Mouse (Mus musculus) right cerebral cortex, postnatal 36 days (tissue): ENCODE data around the gene Ttll4.

Source experiments
- DNase-seq, 2 experiments: peaks; one replicate each; pipeline ENCODE4 v3.0.0; 2022; ENCODE audit warnings: low spot score in 2 of 2, mixed read lengths in 1 of 2

Ttll4 gene

GRCm38 (mm10) chr1:74712046-74712445, 50.5 kb downstream of the Ttll4 start:
- DNase-seq, result no peak

GRCm38 (mm10) chr1:74712461-74713098, 51.0 kb downstream of the Ttll4 start:
- no peak for DNase-seq

- DNase-seq, result peak in 1 of 2 experiments; percentile 9
Measured at GRCm38 (mm10) chr1:74713099-74713858, 51.7 kb downstream of the Ttll4 start, which contains the start of gene Cyp27a1. Gene Cyp27a1, plus strand, starts transcription at chr1:74713574.

- no peak for DNase-seq
Measured at GRCm38 (mm10) chr1:74713859-74714730, 52.5 kb downstream of the Ttll4 start.

- no peak for DNase-seq
Measured at GRCm38 (mm10) chr1:74714967-74715366, 53.4 kb downstream of the Ttll4 start.

GRCm38 (mm10) chr1:74715468-74715867, 53.9 kb downstream of the Ttll4 start:
- no peak for DNase-seq

- no peak for DNase-seq
Measured at GRCm38 (mm10) chr1:74715886-74716285, 54.3 kb downstream of the Ttll4 start.

GRCm38 (mm10) chr1:74718113-74718512, 56.6 kb downstream of the Ttll4 start:
- no peak for DNase-seq

- DNase-seq, result no peak
Measured at GRCm38 (mm10) chr1:74719281-74719680, 57.7 kb downstream of the Ttll4 start.

GRCm38 (mm10) chr1:74721657-74722056, 60.1 kb downstream of the Ttll4 start:
- no peak for DNase-seq

GRCm38 (mm10) chr1:74723748-74724147, 62.2 kb downstream of the Ttll4 start:
- DNase-seq, result no peak

- no peak for DNase-seq
Measured at GRCm38 (mm10) chr1:74726114-74726513, 64.6 kb downstream of the Ttll4 start.

GRCm38 (mm10) chr1:74726674-74727073, 65.1 kb downstream of the Ttll4 start:
- no peak for DNase-seq

- DNase-seq, result no peak
Measured at GRCm38 (mm10) chr1:74728446-74728845, 66.9 kb downstream of the Ttll4 start.

- DNase-seq, result no peak
Measured at GRCm38 (mm10) chr1:74736977-74737376, 75.4 kb downstream of the Ttll4 start.

GRCm38 (mm10) chr1:74737500-74737899, 76.0 kb downstream of the Ttll4 start:
- no peak for DNase-seq

GRCm38 (mm10) chr1:74740846-74741245, 79.3 kb downstream of the Ttll4 start:
- DNase-seq, result no peak

- no peak for DNase-seq
Measured at GRCm38 (mm10) chr1:74747335-74747734, 85.8 kb downstream of the Ttll4 start.

GRCm38 (mm10) chr1:74748643-74749271, 87.2 kb downstream of the Ttll4 start, which contains the start of gene Prkag3:
Gene Prkag3, minus strand, starts transcription at chr1:74749221.
- no peak for DNase-seq

GRCm38 (mm10) chr1:74749301-74749700, 87.8 kb downstream of the Ttll4 start:
- DNase-seq, result no peak

- no peak for DNase-seq
Measured at GRCm38 (mm10) chr1:74750683-74751082, 89.1 kb downstream of the Ttll4 start.

GRCm38 (mm10) chr1:74752150-74752549, 90.6 kb downstream of the Ttll4 start:
- DNase-seq, result no peak
